Mouse (Mus musculus) right cerebral cortex, adult 2 months (tissue): Measurements from ENCODE around the gene BC048403.
"Not testable (repeated sequence)": the region's sequence is repeated elsewhere in the genome, so short reads cannot be mapped to it uniquely, and the experiment has no call there.

Source experiments
- DNase-seq, 2 experiments: peaks; one replicate each; pipeline ENCODE4 v3.0.0; 2021 to 2022; ENCODE audit warnings: low spot score in 2 of 2

Gene BC048403

DNA sequence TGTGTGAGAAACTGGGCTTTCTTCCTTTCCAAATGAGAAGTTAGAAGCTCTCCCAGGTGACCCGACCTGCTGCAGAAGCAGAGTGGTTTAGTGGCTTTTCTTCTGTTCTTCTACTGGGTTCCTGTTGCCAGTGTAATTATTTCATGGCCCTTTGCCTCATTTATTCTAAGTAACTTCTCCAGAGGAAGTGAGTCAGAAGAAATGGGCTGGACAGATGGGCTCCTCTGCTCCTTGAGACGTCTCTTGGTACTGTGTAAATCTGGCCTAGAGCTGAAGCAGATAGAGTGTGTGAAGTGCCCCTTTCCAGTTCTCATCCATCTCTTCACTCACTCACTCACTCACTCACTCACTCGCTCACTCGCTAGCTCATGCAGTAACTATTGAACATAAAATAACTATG lies 16.9 kb downstream of the BC048403 start:
- DNase-seq: no peak

DNA sequence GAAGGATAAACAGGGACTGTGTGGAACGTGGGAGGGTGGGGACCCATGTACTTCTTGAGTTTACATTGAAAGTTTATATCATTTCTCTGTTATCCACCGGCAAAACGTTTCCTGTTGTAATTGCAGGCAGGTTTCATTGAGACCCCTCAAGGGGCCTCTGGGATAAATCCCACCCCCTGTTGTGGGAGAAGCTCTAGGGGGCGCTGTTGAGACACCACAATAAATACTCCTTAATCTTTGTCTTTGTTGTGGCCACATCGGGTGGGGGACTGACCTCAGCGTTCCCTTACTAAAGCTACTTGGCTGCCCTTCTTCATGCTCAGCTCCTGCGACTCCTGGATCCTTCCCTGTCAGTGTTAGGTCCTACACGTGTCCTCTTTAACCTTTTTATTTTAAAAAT lies 19.4 kb downstream of the BC048403 start:
- DNase-seq: no peak

DNA sequence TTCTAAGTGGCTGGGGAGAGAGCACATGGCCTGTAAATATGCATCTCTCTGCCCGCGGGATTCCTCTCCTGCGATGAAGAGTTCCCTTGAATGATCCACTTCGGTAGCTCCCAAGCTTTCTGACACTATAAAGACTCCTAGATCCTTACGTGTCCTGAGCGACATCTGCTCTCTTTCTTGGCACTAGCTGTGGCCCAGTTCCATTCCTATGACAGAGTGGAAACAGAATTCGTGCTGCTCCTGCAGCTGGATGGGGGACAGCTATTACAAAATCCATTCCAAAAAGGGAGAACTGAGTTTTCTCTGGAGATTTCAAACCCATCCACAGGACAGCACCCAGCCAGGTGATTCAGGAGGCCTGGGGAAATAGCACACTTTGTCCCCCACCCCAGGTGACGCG lies 22.4 kb downstream of the BC048403 start:
- DNase-seq: no peak

DNA sequence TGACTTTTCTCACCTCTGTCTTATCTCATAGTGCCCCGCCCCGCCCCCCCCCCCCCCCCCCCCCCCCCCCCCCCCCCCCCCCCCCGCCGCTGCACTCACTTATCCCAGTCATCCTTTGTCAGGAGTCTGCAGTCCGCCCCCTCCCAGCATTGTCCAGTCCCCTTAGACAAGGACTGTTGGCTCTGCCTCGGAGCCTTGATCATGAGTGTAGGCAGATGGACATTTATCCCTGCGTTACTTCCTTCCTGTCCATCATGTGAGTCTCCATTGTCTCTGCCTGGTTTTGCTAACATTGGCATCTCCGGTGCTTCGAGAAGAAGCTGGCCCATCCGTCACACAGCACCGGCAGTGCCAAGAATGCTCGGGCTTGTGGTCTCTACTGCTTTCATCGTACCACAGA lies 23.5 kb downstream of the BC048403 start:
- no peak for DNase-seq

DNA sequence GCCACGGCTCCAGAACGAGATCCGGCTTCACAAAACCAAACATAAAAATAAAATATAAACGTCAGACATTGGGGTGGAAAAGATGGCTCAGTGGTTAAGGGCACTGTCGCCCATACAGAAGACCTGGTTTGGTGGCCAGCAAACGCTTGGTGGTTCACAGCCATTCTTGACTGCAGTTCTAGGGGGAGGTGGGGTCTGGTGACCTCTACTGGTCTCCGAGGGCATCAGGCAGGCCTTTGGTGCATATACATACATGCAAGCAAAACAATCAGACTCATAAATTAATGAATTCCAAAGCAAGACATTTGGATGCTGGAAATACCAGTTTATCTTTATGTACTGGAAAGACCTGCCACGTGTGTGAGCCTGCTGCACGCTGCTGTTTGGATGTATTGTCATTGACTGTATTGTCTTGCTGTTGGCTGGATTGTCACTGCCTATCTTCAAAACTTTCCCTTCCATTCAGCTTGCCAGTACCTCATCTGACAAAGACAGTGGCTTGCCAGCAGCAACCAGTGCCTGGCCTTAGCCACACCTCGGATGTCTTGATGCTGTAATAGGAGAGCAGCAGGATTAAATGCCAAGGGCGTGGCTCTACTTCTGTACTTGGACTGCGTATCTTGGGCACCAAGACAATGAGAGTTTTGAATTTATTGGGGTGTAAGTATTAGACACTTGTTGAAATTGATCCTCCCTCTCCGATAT lies 24.9 kb downstream of the BC048403 start:
- DNase-seq: no peak

DNA sequence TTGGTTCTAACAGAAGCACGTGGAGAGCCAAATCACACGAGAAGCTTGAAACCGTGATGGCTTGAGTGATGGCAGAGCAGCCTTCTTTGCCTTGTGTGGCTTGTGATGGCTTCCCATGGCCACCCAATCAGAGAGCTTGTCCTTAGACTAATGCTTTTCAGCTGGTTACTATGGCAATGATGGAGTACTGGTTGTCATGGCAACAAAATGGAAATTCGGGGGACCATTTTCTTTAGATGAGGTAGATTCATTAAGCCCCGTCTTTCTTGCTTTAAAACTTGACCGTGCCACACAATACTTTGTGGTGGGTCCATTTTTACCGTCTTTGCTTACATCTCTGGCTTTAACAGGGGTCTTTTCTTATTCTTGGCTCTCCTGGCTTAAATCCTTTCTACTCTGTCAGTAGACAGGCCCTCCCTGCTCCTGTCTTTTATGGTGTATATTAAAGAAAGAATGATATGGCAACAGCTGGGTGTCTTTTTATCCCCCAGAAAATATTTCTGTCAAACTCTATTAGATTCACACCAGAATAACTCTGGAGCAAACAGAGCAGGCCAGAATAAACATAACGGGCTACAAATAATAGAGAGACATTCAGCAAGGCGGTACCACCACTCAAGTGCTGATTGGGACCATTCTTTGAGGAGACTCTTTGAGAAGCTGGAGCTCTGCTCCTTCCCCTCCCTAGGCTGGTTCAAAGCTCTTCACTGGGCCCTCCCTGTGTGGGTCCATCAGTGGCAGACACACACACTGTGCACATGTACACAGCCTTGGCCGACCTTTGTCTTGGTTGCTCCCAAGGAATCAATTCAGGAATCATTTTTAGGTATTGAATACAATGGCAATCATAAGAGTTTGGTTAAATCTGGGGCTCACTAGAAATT lies 25.7 kb downstream of the BC048403 start:
- peak; percentile 18 to 20 for DNase-seq

DNA sequence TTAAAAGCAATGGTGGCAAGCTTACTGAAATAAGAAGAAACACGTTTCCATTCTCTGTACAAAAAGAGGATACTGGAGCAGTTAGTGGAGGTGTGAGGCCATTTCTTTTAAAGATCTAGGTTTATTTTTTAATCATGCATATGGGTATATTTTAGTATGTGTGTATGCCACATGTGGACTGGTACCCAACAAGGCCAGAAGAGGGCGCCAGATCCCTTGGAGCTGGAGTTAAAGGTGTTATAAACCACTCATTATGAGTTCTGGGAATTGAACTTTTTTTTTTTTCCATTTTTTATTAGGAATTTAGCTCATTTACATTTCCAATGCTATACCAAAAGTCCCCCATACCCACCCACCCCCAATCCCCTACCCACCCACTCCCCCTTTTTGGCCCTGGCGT lies 27.6 kb downstream of the BC048403 start:
- not testable (repeated sequence) for DNase-seq

DNA sequence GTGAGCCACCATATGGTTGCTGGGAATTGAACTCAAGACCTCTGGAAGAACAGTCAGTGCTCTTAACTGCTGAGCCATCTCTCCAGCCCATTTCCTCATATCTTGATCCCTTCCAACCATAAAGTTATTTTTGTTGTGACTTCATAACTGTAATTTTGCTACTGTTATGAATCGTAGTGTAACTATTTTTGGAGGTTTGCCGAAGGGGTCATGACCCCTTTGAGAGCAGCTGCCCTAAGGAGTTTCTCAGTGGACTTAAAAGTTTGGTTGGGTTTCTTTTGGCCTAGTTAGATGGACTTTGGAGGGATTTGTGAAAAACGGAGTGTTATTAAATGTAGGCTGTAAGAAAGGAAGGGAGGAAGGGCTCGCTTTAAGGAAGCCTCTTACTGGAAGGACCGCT lies 30.0 kb downstream of the BC048403 start:
- no peak for DNase-seq

DNA sequence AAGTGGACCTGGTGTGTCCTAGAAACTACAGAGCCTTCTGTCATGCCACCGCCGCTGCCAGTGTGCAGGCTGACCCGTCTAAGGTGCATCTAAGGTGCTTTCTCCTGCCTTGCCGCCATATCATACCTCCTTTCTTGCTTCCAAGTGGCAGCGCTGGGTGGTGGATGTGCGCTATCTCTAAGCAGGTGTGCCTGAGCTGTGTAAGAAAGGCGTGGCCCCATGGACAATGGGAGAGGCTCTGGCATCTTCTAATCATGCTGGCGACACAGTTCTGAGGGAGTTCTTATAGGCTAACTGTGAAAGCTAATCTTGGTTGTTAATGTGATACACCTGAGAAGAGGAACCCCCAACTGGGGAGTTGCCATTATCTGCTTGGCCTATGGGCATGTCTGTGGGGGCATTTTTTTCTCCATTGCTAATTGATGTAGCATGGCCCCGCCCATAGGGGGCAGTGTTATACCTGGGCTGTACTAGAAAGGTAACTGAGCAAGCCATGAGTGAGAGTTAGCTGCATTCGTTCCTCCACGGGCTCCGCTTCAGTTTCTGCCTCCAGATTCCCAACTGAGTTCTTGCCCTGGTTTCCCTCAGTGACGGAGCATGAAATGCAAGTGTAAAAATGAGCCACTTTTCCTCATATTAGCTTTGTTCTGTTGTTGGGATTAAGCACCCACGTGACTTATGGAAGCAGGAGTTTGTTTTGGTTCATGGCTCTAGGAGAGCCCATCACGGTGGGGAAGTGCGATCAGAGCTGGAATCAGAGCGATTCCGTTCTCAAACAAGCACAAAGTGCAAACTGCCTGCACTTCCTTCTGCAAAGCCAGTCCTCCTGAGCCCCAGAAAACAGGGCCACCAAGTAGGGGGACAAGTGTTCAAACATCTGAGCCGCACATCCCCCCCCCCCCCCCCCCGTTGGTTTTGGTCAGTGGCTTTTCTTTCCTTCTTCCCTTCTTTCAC lies 31.2 kb downstream of the BC048403 start:
- peak in 1 of 2 experiments; percentile 13 for DNase-seq

DNA sequence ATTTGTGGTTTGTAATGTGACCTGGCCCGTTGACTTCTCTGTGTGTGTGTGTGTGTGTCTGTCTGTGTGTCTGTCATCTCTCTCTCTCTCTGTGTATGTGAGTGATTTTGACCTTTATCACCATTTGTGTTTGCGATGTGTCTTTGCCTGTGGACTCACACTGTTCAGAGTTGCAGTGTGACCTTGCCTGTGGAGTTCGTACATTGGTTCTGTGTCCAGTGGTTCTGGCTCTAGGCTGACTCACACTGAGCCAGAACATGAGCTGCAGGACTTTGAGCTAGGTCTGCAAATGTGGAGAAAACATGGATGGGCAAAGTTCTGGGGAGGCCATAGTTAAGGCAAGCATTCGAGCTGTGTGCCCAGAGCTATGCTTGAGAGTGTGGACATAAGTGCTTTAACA lies 34.1 kb downstream of the BC048403 start:
- DNase-seq: no peak

DNA sequence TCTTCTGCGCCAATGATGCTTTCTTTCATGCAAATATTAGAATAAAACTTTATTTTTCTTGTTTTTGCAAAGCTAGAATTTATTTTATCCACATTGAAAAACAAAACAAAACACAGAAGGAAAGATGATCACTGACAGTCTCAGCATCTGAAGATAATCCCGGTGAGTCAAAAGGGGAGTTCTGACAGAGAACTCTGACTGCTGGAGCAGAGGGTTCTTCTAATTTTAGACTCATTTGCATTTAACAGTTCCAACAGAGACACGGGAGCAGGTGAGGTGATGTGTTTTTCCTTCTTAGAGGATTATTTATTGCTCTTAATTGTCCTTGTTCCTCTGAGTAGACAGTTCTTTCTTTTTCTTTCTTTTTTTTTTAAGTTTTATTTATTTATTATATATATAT lies 36.3 kb downstream of the BC048403 start:
- DNase-seq: no peak

DNA sequence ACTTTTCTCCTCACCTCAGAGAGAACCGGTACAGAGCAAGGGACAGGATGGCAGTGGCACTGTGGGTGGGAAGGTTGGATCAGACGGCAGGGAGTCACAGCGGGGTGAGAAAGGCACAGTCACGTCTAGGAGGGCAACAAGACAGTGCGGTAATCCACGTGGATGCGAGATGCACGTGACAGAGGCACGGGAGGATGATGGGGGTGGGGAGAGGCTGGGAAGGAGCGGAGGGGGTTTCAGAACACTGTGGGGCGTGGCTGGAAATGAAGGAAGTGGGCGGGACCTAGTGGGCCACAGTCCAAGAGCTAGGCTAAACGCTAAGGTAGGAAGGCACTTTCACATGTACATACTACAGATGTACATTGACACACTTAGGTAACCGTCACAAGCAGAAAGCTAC lies 41.4 kb downstream of the BC048403 start:
- DNase-seq: no peak

DNA sequence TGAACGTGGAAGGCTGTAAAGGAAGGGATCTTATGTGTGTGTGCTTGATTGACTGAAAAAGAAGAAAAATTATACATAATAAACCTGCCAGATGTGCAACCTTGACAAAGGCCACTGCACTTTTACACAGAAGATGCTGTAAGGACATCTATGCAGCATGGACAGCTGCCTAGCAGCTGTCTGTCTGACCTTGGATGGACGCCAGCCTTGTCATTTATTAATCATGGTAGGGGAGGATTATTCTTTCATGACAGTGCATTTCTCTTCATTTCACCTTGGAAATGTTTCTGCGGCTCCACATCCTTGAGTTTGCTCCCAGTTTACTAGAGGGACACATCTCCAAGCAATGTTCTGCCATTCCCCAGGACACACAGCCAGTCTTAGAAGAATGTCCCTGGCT lies 48.8 kb downstream of the BC048403 start:
- DNase-seq: no peak

DNA sequence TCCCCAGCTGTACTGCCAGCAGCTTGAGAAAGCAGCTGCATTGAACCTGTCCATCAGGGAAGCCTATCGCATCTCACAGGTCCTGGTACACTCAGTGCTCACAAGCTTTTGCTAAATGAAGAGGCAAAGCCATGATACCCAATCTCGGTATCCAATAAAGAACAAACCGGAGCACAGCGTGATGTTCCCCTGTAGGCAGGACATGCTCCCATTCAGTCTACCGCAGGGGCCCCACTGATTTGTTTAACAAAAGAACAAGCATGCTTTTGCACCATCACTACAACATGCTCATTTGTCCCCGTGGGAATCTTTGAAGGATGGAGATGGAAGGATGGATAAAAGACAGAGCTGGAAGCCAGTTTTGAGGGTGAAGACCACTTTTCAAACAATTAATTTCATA lies 50.3 kb downstream of the BC048403 start:
- no peak for DNase-seq

DNA sequence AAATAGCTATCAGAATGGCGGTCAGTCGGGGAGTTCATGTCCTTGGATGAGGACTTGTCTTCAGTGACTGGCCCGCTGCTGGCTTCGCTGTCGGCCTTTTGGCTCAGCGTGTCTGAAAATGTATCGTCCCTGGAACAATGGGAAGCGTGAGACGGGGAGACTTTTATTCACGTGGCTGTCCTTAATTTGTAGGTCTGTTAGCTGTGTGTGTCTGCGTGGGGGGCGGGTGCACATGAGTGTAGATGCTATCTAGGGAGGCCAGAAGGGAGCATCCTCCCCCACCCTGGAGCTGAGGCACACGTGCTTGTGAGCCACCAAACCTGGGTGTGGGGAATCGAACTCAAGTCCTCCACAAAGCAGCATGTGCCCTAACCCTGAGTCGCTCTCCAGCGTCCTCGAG lies 52.9 kb downstream of the BC048403 start:
- no peak for DNase-seq

DNA sequence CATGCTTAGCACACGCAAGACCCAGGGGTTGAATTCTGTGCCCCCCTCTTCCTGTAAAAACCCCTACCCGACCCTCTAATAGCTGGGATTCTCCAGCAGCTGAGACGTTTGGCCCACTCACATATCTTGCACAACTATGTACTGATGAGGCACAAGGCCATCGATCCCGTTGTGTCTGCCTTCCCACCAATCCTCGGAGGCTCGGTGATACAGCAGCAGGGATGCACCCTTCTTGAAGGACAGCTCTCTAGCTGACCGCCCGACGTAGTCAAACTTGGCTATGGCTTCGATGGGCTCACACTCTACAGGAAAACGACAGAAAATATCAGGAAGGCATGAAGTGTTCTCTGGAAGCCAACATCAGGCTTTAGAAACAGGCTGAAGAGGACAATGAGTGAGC lies 54.7 kb downstream of the BC048403 start:
- no peak for DNase-seq

DNA sequence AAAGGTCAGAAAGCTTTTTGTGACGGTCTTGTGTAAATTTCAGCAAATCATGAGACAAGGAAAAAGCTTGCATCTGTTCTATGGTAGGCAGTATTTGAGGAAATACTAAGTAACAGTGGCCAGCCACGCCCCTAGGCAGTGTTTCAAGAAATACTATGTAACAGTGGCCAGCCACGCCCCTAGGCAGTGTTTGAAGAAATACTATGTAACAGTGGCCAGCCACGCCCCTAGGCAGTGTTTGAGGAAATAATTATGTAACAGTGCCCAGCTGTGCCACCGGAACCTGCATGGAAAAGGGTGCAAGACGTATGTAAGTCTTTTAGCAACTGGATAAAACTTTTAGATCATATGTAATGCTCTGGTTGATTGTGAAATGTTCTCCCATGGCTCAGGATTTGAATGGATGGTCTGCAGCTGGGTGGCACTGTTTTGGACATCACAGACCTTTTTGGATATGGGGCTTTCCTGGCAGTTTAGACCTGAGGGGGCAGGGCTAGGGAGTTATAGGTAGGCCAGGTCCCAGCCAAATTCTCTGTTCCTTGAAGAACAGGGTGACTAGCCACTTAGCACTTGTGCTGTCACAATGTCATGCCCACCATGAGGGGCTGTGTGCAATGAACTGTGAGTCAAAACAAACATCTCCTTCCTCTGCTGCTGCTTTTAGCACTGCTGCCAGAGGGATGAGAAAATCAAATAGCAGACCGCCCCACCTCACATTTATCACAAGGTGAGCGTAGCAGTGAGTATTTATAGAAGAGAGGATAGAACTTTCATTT lies 56.5 kb downstream of the BC048403 start:
- DNase-seq: no peak

DNA sequence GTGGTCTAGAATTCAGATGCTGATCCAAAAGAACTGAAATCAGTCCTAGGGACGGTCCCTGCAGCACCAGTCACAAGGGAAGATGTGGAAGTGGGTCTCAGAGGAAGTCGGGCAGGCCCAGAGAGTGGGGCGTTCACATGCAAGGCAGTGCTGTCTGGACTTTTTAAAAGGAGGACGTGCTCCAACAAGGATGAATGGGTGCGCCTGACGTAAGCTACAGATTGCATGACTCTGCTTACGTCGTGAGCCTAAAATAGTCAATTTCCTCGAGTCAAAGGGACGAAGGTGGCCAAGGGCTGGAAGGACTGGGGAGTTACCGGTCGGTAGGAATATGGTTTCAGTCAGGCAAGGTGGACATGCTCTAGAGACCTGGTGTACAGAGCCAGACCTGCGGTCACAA lies 60.3 kb downstream of the BC048403 start:
- DNase-seq: no peak
